Mouse (Mus musculus): ENCODE measurements around the gene Add2.

GRCm38 (mm10) chr6:86152676-86153075 lies 124.2 kb downstream of the Add2 start:
- no peak for TF ChIP-seq POLR2A (IDR thresholded peaks at IDR 0.05; ENCODE audit: borderline replicate concordance, control insufficient read depth, low read depth, low read length)
- no peak for TF ChIP-seq CTCF (IDR thresholded peaks at IDR 0.05; ENCODE audit: control insufficient read depth, insufficient read depth, low read length)
